Mouse (Mus musculus) midbrain, embryonic 14.5 days (tissue): ENCODE measurements at regions not wholly inside any gene's neighbourhood (a gene's known extent, or its start where the extent isn't known, plus 50 kb on each side); places are given as distances from the start of the nearest gene placed in this dataset.

Source experiments
- ATAC-seq: fragments of 200-750 bp; cut with Nextera tagmentation; 2 replicates; pipeline ENCODE4 v1.8.0; 2017; ENCODE audit warnings: moderate number of reproducible peaks, moderate library complexity; ENCODE audit not compliant: low FRiP score, low TSS enrichment
- DNase-seq: peaks from one replicate; pipeline ENCODE4 v3.0.0-alpha.2; 2015
- H3K27ac ChIP-seq: fragments of 300-500 bp; sonication (generic); replicated peaks from 2 replicates; pipeline ENCODE4 v1.5.1; 2014; ENCODE audit warnings: mild to moderate bottlenecking, low read depth, low read length, moderate library complexity
- H3K27me3 ChIP-seq: fragments of 300-500 bp; sonication (generic); 2 replicates; pipeline ENCODE4 v1.6.1; 2014; ENCODE audit warnings: low read length, control low read depth, mixed read lengths; ENCODE audit not compliant: control insufficient read depth, insufficient read depth
- H3K36me3 ChIP-seq: fragments of 300-500 bp; sonication (generic); 2 replicates; pipeline ENCODE4 v1.6.1; 2014; ENCODE audit warnings: low read length, control low read depth; ENCODE audit not compliant: control insufficient read depth, insufficient read depth
- H3K4me1 ChIP-seq: fragments of 300-500 bp; sonication (generic); 2 replicates; pipeline ENCODE4 v1.6.1; 2014; ENCODE audit warnings: mild to moderate bottlenecking, antibody characterized with exemption, low read length, control low read depth; ENCODE audit not compliant: control insufficient read depth, insufficient read depth
- H3K4me2 ChIP-seq: fragments of 300-500 bp; sonication (generic); 2 replicates; pipeline ENCODE4 v1.6.1; 2014; ENCODE audit warnings: mild to moderate bottlenecking, low read length, moderate library complexity
- H3K4me3 ChIP-seq: fragments of 300-500 bp; sonication (generic); replicated peaks from 2 replicates; pipeline ENCODE4 v1.5.1; 2014; ENCODE audit warnings: low read depth, low read length
- H3K9ac ChIP-seq: fragments of 300-500 bp; sonication (generic); replicated peaks from 2 replicates; pipeline ENCODE4 v1.6.1; 2014; ENCODE audit warnings: mild to moderate bottlenecking, low read length, moderate library complexity
- H3K9me3 ChIP-seq: fragments of 300-500 bp; sonication (generic); 2 replicates; pipeline ENCODE4 v1.6.1; 2016; ENCODE audit warnings: low read length, control low read depth, mixed read lengths; ENCODE audit not compliant: control insufficient read depth
- WGBS: fragments of 180-500 bp; shearing (Covaris S2); extraction: QIAGEN DNeasy Blood & Tissue Kit; methylation state at CpG from one replicate; pipeline ENCODE4 v1.1.7; 2014; 5-methylcytosine and 5-hydroxymethylcytosine counted together

DNA sequence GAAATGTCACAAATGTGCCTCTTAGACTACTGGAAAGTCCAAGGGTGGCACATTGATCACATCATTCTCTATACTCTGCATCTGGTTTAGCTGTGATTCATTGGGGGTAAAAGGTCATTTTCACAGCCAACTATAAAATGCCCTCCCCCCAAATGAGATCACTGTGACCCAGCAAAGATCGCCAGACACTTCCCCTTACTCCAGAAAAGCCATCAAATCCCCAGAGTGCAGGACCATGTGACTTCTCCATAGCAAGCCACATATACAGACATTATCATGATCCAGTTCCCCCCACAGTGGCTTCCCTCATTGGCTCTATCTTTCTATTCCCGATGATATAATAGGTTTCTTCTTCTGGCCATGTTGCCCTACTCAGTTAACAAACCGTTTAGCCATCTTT, 163.6 kb upstream of the Map1b start:
- Histone ChIP-seq H3K4me2 (no peak overlapping the region), H3K27me3 (no peaks in the 10 kb centered on the region), H3K27ac (no peak overlapping the region), H3K9ac (no peak overlapping the region), H3K36me3 (no peaks in the 10 kb centered on the region), H3K9me3 (0 out of 2 replicates have a peak, but pooled peaks cover 6% of the 10 kb centered on the region), H3K4me1 (peaks cover 6% of the 10 kb centered on the region; the same call in 1 of the 2 replicates), H3K4me3 (no peak overlapping the region)
- 89% methylated on average over 3 of the region's 3 CpGs for WGBS
- DNase-seq (no peak), ATAC-seq (no peak)

DNA sequence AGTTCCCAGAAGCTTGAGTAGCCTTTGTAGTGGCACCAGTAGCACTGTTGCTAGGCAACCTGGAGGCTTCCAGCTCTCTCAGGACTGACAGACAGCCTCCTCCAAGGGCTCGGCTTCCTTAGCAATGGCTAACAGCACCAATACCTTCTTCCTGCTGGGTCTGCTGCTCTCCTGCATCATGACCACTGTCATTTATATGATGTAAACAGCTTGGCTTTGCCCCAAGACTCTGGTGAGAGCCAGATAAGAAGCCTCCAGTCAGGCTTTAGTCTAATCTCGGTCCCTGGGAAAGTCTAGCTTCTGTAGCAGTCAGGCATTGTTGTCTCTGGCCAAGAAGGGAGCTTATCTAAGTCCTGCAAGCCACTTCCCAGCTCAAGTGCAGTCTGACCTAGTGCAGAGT, 163.1 kb upstream of the Map1b start:
- WGBS = 15% methylated on average over 2 of the region's 2 CpGs
- ATAC-seq = no peak
- no peak overlapping the region for H3K9ac ChIP-seq
- no peak overlapping the region for H3K4me3 ChIP-seq
- no peaks in the 10 kb centered on the region for H3K27me3 ChIP-seq
- H3K4me2 ChIP-seq = no peak overlapping the region
- H3K4me1 ChIP-seq = peaks cover 6% of the 10 kb centered on the region; the same call in 1 of the 2 replicates
- H3K27ac ChIP-seq = no peak overlapping the region
- no peaks in the 10 kb centered on the region for H3K36me3 ChIP-seq
- 0 out of 2 replicates have a peak, but pooled peaks cover 6% of the 10 kb centered on the region for H3K9me3 ChIP-seq
- peak; percentile 68 for DNase-seq

DNA sequence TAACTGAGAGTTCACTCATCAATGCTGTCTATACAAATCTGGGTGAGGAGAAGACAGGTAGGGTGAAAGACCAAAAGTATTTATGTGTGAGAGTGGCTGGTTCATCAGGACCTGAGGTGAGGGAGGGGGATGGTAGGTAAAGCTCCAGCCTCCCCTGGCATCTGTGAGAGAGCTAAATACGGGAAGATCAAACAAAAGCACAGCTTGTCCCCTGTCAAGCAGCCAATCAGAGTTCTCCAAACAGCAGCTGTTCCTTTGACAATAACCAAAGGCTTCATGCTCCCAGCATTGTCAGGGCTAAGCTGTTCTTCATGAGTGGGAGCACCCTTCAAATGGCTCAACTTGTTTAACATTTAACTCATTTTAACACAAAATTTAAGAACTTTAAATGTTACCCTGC, 160.1 kb upstream of the Map1b start:
- peak; percentile 24; the same call in 1 of the 2 replicates for ATAC-seq
- peak; percentile 65 for DNase-seq

DNA sequence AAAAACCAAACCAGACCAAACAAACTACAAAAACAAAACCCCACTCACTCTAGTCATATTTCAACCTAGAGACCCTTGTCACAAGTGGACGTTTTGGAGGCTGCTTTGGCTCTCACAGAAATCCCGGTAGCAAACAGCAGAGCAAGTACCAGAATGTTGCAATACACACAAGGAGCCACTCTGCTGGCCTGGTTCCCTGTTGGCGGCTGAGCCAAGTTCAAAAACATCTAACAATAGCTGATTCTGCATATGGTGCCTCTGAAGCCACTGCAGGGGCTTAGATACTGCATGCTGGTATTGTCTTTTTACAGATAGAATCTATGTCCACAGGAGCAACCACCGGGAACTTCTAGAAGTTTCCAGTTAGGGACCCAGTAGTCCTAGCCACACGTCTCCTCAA, 159.6 kb upstream of the Map1b start:
- Histone ChIP-seq H3K9ac (no peak overlapping the region), H3K4me3 (no peak overlapping the region), H3K27me3 (no peaks in the 10 kb centered on the region), H3K27ac (no peak overlapping the region), H3K9me3 (0 out of 2 replicates have a peak, but pooled peaks cover 6% of the 10 kb centered on the region), H3K4me1 (peaks cover 6% of the 10 kb centered on the region; the same call in 1 of the 2 replicates), H3K36me3 (no peaks in the 10 kb centered on the region), H3K4me2 (no peak overlapping the region)
- peak; percentile 31 for DNase-seq
- WGBS = 66% methylated on average over 5 of the region's 5 CpGs
- no peak for ATAC-seq

More for the DNA sequence above, 160.1 kb upstream of the Map1b start:
- H3K36me3 ChIP-seq = no peaks in the 10 kb centered on the region
- peaks cover 6% of the 10 kb centered on the region; the same call in 1 of the 2 replicates for H3K4me1 ChIP-seq
- 3% methylated on average over 1 of the region's 1 CpGs for WGBS
- 0 out of 2 replicates have a peak, but pooled peaks cover 6% of the 10 kb centered on the region for H3K9me3 ChIP-seq
- H3K4me3 ChIP-seq = no peak overlapping the region
- no peaks in the 10 kb centered on the region for H3K27me3 ChIP-seq
- no peak overlapping the region for H3K4me2 ChIP-seq
- H3K9ac ChIP-seq = no peak overlapping the region
- no peak overlapping the region for H3K27ac ChIP-seq

DNA sequence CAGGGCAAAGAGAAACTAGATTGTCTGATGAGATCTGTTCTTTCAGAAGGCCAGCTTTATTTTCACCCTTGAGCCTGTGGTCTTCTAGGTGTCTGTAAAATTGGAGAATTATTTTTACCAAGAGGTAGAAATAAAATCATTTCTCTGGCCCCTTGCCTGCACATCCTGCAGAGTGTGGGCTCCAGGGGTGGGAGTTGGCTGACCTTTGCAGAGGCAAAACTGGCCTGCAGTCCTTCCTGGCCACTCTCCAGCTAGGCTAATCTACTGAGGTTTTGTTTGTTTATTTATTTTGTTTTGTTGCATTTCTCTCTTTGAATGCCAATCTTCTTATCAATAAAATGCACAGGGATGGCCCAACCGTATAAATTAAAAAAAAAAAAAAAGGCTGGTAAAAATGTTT, 156.4 kb upstream of the Map1b start:
- no peaks in the 10 kb centered on the region for H3K36me3 ChIP-seq
- H3K4me1 ChIP-seq = peaks cover 6% of the 10 kb centered on the region; the same call in 1 of the 2 replicates
- no peak overlapping the region for H3K27ac ChIP-seq
- no peak overlapping the region for H3K4me3 ChIP-seq
- no peaks in the 10 kb centered on the region for H3K9me3 ChIP-seq
- 93% methylated on average over 1 of the region's 1 CpGs for WGBS
- H3K4me2 ChIP-seq = no peak overlapping the region
- ATAC-seq (no peak), DNase-seq (no peak)
- no peaks in the 10 kb centered on the region for H3K27me3 ChIP-seq
- H3K9ac ChIP-seq = no peak overlapping the region

DNA sequence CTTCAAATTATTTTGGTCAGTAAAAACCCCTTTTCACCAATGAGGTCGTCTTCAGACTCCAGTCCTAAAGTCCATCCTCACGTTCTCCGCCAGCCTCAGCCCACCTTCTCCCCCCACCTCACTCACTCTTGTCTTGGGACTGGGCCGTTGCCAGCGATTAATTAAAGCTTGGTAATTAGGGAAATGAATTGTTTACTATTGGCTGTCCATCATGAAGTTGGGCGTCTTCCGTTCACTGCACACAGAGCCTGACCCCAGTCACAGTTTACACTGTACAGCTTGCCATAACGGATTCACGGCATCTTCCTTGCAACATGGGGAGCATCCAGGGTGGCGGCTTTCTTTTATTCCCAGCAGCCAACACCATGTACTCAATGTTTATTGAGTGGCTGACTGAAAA, 155.4 kb upstream of the Map1b start:
- no peak overlapping the region for H3K4me3 ChIP-seq
- DNase-seq (peak; percentile 39), ATAC-seq (no peak)
- H3K9me3 ChIP-seq = no peaks in the 10 kb centered on the region
- 68% methylated on average over 10 of the region's 10 CpGs for WGBS
- no peak overlapping the region for H3K9ac ChIP-seq
- H3K4me1 ChIP-seq = peaks cover 6% of the 10 kb centered on the region; the same call in 1 of the 2 replicates
- no peak overlapping the region for H3K27ac ChIP-seq
- H3K27me3 ChIP-seq = no peaks in the 10 kb centered on the region
- no peaks in the 10 kb centered on the region for H3K36me3 ChIP-seq
- H3K4me2 ChIP-seq = no peak overlapping the region

DNA sequence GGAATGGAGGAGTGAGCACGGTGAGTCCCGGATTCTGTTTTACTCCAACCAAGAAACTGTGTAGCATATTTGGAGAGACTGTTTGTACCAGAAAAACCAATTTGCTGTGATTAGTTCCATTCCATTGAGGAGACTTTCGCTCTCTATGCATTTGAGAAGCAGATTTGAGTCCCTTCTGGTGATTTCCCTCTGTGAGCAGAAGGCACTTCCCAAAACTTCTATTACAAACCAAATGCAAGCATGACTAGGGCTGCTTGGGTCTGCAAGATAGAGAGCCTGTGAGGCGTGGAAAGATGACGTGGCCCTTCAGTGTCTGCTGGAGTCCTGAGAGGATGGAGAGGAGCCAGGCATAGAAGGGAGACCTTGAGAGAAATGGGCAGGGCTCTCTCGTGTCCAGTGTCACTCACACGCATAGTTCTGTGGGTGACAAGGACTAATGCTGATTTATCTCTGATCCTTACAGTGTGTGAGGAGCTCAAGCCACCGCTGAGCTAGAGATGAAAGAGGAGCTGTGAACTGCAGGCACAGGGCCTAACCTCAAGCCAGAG, 153.7 kb upstream of the Map1b start:
- no peak overlapping the region for H3K4me3 ChIP-seq
- no peaks in the 10 kb centered on the region for H3K27me3 ChIP-seq
- no peaks in the 10 kb centered on the region for H3K9me3 ChIP-seq
- no peak overlapping the region for H3K4me2 ChIP-seq
- H3K36me3 ChIP-seq = no peaks in the 10 kb centered on the region
- ATAC-seq (no peak), DNase-seq (no peak)
- no peak overlapping the region for H3K27ac ChIP-seq
- WGBS = 85% methylated on average over 8 of the region's 8 CpGs
- H3K9ac ChIP-seq = no peak overlapping the region
- no peaks in the 10 kb centered on the region for H3K4me1 ChIP-seq

DNA sequence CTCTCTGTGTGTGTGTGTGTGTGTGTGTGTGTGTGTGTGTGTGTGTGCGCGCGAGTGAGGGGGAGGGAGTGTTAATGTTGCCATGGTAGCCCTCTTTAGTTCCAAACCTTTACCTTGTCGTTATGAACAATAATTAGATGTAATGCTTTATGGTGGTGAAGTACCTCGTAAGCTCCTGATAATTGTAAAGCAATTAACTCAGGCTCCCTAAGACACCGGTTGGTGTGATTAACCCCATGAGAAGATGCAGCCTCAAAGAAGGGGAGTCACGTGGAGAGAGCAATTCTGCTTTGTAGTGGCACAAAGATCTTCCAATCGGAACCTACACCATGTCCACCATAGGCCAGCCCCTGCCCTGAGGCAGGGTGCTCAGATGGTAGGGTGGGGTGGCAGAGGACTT, 152.3 kb upstream of the Map1b start:
- WGBS = 64% methylated on average over 8 of the region's 8 CpGs

DNA sequence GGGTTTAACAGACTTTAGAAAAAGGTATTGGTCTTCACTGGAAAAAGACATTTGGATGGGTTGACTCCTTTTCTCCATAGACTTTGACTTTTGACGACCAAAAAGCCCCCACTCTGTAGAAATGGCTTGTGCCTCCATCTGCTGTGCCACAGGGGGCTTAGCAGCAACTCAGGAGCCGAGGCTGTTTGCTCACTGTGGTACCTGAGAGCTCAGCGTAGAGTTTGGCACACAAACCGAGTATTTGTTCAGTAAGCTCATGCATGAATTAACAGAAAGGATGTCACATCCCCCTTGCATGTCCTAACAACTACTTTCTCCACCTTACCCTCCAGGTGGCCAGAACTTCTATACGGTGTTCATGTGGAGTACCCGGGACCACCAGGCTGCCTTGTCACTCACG, 149.7 kb upstream of the Map1b start:
- no peak overlapping the region for H3K4me3 ChIP-seq
- no peak overlapping the region for H3K27ac ChIP-seq
- WGBS = 75% methylated on average over 7 of the region's 7 CpGs
- H3K9ac ChIP-seq = no peak overlapping the region
- H3K36me3 ChIP-seq = no peaks in the 10 kb centered on the region
- no peak for ATAC-seq
- no peak for DNase-seq
- no peaks in the 10 kb centered on the region for H3K4me1 ChIP-seq
- H3K4me2 ChIP-seq = no peak overlapping the region
- H3K9me3 ChIP-seq = no peaks in the 10 kb centered on the region
- no peaks in the 10 kb centered on the region for H3K27me3 ChIP-seq

More for the DNA sequence above, 152.3 kb upstream of the Map1b start:
- Histone ChIP-seq H3K9ac (no peak overlapping the region), H3K4me2 (no peak overlapping the region), H3K4me3 (no peak overlapping the region), H3K4me1 (no peaks in the 10 kb centered on the region), H3K9me3 (no peaks in the 10 kb centered on the region), H3K27me3 (no peaks in the 10 kb centered on the region), H3K36me3 (no peaks in the 10 kb centered on the region), H3K27ac (no peak overlapping the region)
- ATAC-seq = no peak; the same call in 1 of the 2 replicates
- no peak for DNase-seq
